Mouse (Mus musculus) thymus, postnatal 25 days (tissue): ENCODE measurements at regions not wholly inside any gene's neighbourhood (a gene's known extent, or its start where the extent isn't known, plus 50 kb on each side); places are given as distances from the start of the nearest gene placed in this dataset.

Source experiments
- DNase-seq: peaks from one replicate; pipeline ENCODE4 v3.0.0; 2022

- DNase-seq = no peak
These were observed 284.5 kb downstream of the Olfr1505 start for GRCm38 (mm10) chr19:14197864-14198263.

DNA sequence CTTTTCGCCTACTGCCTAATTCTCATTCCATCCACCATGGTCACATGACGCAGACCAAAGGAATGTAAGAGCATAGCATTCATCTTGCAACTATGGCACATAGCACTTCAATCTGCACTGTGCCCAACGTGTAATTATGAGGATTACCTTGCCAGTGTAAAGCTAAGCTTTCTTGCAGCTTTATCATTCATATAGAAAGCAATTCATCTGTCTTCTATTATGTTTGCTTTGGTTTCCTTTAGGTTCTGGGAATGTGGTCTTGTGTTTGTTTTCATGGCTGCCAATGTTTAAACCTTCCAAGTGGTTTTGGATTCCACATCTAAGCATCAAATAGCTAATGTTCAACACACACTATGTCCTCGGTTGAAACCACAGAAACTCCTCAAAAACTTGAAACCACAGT is 307.2 kb downstream of the Olfr1505 start:
- DNase-seq = no peak

GRCm38 (mm10) chr19:14225061-14225696 is 311.8 kb downstream of the Olfr1505 start:
- DNase-seq = no peak

- no peak for DNase-seq
These were observed 312.5 kb downstream of the Olfr1505 start for GRCm38 (mm10) chr19:14225787-14226186.

- no peak for DNase-seq
These were observed 313.2 kb downstream of the Olfr1505 start for GRCm38 (mm10) chr19:14226521-14226920.

DNA sequence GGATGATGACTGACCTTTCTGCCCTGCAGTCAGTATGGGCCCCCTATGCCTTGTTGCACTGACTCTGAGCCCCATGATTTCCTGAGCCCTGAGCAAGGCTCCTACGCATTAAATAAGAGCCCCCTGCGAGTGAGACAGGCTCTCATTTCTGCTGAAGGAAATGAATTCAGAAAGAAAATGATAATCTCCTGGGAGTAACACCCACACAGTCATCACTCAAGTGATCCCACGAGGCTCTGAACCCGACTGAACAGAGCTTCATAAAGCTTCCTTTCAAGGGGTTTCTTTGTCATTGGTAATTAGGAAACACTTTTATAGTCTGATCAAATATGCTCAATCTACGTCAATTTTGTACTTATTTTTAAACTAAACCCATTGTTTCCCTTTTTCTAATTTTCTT is 330.2 kb downstream of the Olfr1505 start:
- no peak for DNase-seq

GRCm38 (mm10) chr19:14246973-14247614 is 333.8 kb downstream of the Olfr1505 start:
- DNase-seq = no peak

- DNase-seq = no peak
These were observed 334.6 kb downstream of the Olfr1505 start for GRCm38 (mm10) chr19:14247979-14248378.

DNA sequence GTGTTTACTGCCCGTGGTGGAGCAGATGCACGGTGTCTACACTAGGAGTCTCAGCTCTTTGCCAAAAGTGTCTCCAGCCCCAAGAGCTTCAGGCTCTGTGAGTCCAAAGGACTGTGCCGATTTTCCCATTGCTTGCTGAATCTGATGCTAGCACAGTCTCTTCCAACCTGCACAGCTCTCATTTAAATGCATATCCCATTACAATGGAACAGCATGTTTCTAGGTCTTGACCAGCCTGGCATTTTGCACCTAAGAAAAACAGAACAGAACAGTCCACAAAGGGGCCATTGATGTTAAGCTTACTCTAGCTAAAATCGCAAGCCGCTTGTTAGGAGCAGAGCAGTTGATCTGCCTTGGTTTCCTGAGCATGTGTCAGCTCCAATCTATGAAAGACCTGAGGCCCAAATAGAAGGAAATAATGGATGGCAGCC is 339.2 kb downstream of the Tle4 start:
- DNase-seq = no peak

GRCm38 (mm10) chr19:14259223-14259622 is 338.6 kb downstream of the Tle4 start:
- DNase-seq = no peak

- DNase-seq = no peak
These were observed 308.5 kb downstream of the Tle4 start for GRCm38 (mm10) chr19:14289331-14289737.

- DNase-seq = no peak
These were observed 306.9 kb downstream of the Tle4 start for GRCm38 (mm10) chr19:14290911-14291310.

DNA sequence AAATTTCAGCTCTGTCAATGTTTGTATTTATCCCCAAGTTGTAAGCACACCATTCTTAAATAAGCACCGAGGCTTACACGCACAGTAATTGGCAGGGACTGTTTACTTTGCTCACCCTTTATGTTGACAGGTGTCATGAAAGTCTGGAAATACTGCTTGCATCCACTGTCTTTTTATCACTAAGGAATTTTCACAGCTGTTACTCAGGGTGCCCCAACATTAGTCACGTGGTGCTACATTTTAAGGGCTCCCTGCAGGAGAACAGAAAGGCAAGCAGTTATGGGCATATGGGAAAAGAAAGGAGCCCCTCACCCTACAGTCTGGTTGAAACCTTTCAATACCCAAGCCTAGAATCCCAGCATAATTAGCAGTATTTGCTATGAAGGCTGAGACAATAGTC is 304.7 kb downstream of the Tle4 start:
- no peak for DNase-seq

DNA sequence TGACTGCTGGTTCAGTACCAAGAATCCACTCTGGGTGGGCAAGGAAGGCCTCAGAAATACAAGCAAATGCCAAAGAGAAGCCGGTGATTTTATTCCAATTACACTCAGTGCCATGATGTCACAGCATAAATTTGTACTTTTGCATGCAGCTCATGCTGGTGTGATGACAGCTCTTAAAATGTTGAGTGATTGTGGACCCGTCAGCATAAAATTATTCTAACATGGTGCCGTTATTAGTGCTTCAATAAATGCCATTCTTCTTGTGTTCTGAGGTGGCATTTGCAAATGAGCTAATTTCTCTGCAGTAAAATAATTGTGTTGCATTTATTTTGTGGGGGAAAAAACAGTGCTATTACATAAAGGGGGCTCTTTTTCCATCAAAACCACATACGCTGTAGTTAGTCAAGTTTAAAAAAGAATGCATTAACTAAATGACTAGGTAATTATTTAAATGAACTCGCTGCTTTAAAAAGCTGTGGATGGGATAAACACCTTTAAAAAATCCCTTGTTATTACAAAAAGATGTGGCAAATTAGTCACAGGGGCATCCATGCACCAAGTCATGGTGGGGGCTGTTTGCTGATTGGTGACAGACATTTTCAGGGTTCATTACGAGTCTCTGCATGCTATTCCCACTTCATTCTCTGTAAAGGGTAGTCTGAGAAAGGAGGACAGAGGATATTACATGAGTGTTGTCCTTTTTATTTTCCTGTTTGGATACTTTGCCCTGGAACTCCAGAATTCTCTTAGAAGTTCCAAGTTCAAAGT is 296.5 kb downstream of the Tle4 start:
- DNase-seq = no peak

DNA sequence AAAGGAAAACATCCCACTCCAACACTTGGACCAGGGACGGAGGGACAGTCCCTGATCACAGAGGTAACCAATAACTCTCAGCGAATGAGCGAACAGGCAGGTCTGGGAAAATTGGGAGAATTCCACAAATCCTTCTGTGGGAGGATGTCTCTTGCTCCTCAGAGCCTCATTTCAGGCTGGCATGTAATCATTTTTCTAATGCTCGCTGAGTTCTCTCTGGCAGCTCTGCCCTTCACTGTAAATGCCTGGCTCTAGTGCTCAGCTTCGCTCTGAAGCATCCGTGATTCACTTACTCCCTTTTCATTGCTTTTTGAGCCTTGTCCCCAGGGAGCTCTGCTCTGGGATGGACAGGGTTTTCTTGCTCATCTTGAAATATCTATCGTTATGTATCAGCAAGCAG is 283.6 kb downstream of the Tle4 start:
- DNase-seq = no peak

GRCm38 (mm10) chr19:14319677-14320191 is 278.1 kb downstream of the Tle4 start:
- DNase-seq = no peak

- no peak for DNase-seq
These were observed 272.3 kb downstream of the Tle4 start for GRCm38 (mm10) chr19:14325353-14326052.

GRCm38 (mm10) chr19:14333041-14334012 is 264.5 kb downstream of the Tle4 start:
- no peak for DNase-seq

- no peak for DNase-seq
These were observed 260.8 kb downstream of the Tle4 start for GRCm38 (mm10) chr19:14337025-14337424.

GRCm38 (mm10) chr19:14340759-14341158 is 257.1 kb downstream of the Tle4 start:
- no peak for DNase-seq

GRCm38 (mm10) chr19:14343890-14344289 is 254.0 kb downstream of the Tle4 start:
- no peak for DNase-seq

DNA sequence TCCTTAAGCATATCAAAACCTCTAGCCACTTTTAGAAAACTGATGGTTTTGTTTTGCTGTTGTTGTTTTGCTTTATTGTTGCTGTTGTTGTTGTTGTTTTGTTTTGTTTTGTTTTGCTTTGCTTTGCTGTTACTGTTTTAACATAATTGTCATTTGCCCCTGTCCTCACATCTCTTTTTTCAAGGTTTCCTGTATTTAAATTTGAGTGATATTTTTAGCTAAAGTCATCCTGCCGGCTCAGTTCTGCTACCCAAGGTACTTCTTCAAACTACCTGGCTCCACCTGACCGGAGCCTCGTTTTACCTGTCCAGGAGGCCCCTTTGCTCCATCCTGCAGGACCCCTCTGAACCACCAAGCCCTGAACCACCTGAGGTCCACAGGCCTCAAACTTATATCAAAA is 253.4 kb downstream of the Tle4 start:
- DNase-seq = no peak
